Comparison of ENCODE assay signal across 24 mouse cellular contexts in the genomic region with DNA sequence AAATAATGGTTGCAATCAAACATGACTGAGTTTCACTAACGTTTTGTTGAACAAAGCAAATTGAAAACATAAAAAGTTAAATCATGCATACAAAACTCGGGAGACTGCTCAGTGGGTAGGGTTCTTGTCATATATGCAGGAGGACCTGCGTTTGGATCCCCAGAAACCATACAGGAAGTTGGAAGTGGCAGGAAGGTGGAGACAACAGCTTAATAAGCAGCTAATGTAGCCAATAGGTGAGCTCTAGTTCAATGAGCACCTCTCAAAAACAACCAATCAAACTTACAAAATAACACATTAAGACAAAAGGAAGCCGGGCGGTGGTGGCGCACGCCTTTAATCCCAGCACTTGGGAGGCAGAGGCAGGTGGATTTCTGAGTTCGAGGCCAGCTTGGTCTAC. TPM values are rescaled to one million over a fixed set of nuclear protein-coding genes. Genes with fewer than 3 reads are reported as not detected.
DNase-seq lines count a peak whose midpoint lies in the region; ATAC-seq lines count a peak whose summit lies in the region.
"Had no signal": no experiment of that assay in that cellular context is flagged by ENCODE, and none has a peak within 500 bp of the region (broad histone marks: within the 10 kb centered on the region; RNA-seq: fewer than 3 reads in every experiment).

No protein-coding gene starts in this region.

- H3K36me3 ChIP-seq in kidney, embryonic 14.5 days (ENCODE audit: control insufficient read depth, insufficient read depth, low read length), result no peaks in the 10 kb centered on the region
- no peaks in the 10 kb centered on the region for H3K36me3 ChIP-seq in embryonic facial prominence, embryonic 10.5 days (replicated peaks)
- H3K36me3 ChIP-seq: embryonic facial prominence, embryonic 13.5 days; embryonic facial prominence, embryonic 15.5 days; forebrain, embryonic 10.5 days; forebrain, embryonic 12.5 days had no signal

- DNase-seq in kidney, adult 11 months, result peak; percentile 1
- no peak for DNase-seq in kidney, adult 9 months
- peak; percentile 1 for DNase-seq in kidney, postnatal 10 days
- peak; percentile 16 for DNase-seq in testis, postnatal 10 days (ENCODE audit: low spot score)
- DNase-seq in testis, postnatal 14 days (ENCODE audit: low spot score), result no peak
- DNase-seq in embryonic facial prominence, embryonic 10.5 days (ENCODE audit: low spot score), result no peak
- DNase-seq: adrenal gland, adult 8-10 months; adrenal gland, postnatal 14 days; adrenal gland, postnatal 36 days; cerebellum, adult 11-12 months; cerebellum, adult 2 months; cerebellum, adult 9-10 months; cerebellum, postnatal 10 days; cerebellum, postnatal 25 days had no signal

- H3K27me3 ChIP-seq in kidney, embryonic 14.5 days (ENCODE audit: control insufficient read depth, insufficient read depth, low read length), result no peaks in the 10 kb centered on the region
- no peaks in the 10 kb centered on the region for H3K27me3 ChIP-seq in embryonic facial prominence, embryonic 10.5 days (replicated peaks; ENCODE audit: low read depth, poor library complexity, severe bottlenecking)
- H3K27me3 ChIP-seq: embryonic facial prominence, embryonic 13.5 days; embryonic facial prominence, embryonic 15.5 days; forebrain, embryonic 12.5 days; Patski had no signal

- H3K4me2 ChIP-seq in kidney, embryonic 14.5 days (replicated peaks; ENCODE audit: low read depth, low read length), result no peak overlapping the region
- H3K4me2 ChIP-seq: embryonic facial prominence, embryonic 13.5 days; embryonic facial prominence, embryonic 15.5 days; forebrain, embryonic 12.5 days had no signal

- H3K4me3 ChIP-seq in kidney, embryonic 14.5 days (ENCODE audit: low read length), result no peak overlapping the region
- H3K4me3 ChIP-seq in embryonic facial prominence, embryonic 10.5 days, result no peak overlapping the region
- H3K4me3 ChIP-seq: embryonic facial prominence, embryonic 13.5 days; embryonic facial prominence, embryonic 15.5 days; erythroblast, embryonic 14.5 days; forebrain, embryonic 10.5 days; forebrain, embryonic 12.5 days had no signal

- H3K27ac ChIP-seq in kidney, embryonic 14.5 days (ENCODE audit: low read depth, low read length), result no peak overlapping the region
- no peak overlapping the region for H3K27ac ChIP-seq in embryonic facial prominence, embryonic 10.5 days (replicated peaks)
- H3K27ac ChIP-seq: embryonic facial prominence, embryonic 13.5 days; embryonic facial prominence, embryonic 15.5 days; forebrain, embryonic 10.5 days; forebrain, embryonic 12.5 days had no signal

- WGBS in kidney, embryonic 14.5 days, result 94% methylated on average over 8 of the region's 8 CpGs
- WGBS in embryonic facial prominence, embryonic 10.5 days, result 91% methylated on average over 8 of the region's 8 CpGs

- H3K9ac ChIP-seq in kidney, embryonic 14.5 days (ENCODE audit: low read depth, low read length), result no peak overlapping the region
- H3K9ac ChIP-seq: embryonic facial prominence, embryonic 13.5 days; embryonic facial prominence, embryonic 15.5 days; forebrain, embryonic 12.5 days had no signal

- no peaks in the 10 kb centered on the region for H3K4me1 ChIP-seq in kidney, embryonic 14.5 days (ENCODE audit: control insufficient read depth, insufficient read depth, low read length)
- peaks cover 8% of the 10 kb centered on the region for H3K4me1 ChIP-seq in embryonic facial prominence, embryonic 10.5 days

- no peak for ATAC-seq in kidney, embryonic 14.5 days (ENCODE audit: low FRiP score, low TSS enrichment)
- ATAC-seq: activated CD4-positive, CD25-positive, alpha-beta regulatory T cell, adult 4 months; forebrain, embryonic 14.5 days; forebrain, embryonic 16.5 days; Patski had no signal

- no peaks in the 10 kb centered on the region for H3K9me3 ChIP-seq in kidney, embryonic 14.5 days (ENCODE audit: control insufficient read depth, low read length)
- H3K9me3 ChIP-seq in embryonic facial prominence, embryonic 10.5 days, result no peaks in the 10 kb centered on the region
- H3K9me3 ChIP-seq: embryonic facial prominence, embryonic 13.5 days; embryonic facial prominence, embryonic 15.5 days; forebrain, embryonic 10.5 days; forebrain, embryonic 12.5 days had no signal

RNA-seq across cellular contexts. Expression of a gene that starts 10.1 kb away (rescaled TPM):
- 4.7 and 4.9 TPM in 2 replicates for polyA plus RNA-seq in kidney, embryonic 14.5 days (2014; fragmentation: Nextera tagmentation; extraction: Ambion mirVana)
- polyA plus RNA-seq in embryonic facial prominence, embryonic 10.5 days (2016; fragmentation: Nextera tagmentation; extraction: Ambion mirVana), result 5.3 and 5.7 TPM in 2 replicates
- polyA plus RNA-seq: erythroblast, embryonic 14.5 days had no signal

Comparison
In these comparisons a context has a peak if more than half of its experiments do, and no peak if none do; other contexts are left out.
1. DNase-seq: peak in kidney, adult 11 months (single experiment), kidney, postnatal 10 days (single experiment) and testis, postnatal 10 days (single experiment); none in kidney, adult 9 months (single experiment), testis, postnatal 14 days (single experiment) and embryonic facial prominence, embryonic 10.5 days (single experiment).